Mouse (Mus musculus) intestine, embryonic 15.5 days (tissue): ENCODE data around the gene Mmrn2. TPM values are rescaled to one million over a fixed set of nuclear protein-coding genes. Genes with fewer than 3 reads are reported as not detected.
"Not testable (repeated sequence)": the region's sequence is repeated elsewhere in the genome, so short reads cannot be mapped to it uniquely, and the experiment has no call there.

Source experiments
- ATAC-seq: fragments of 200-750 bp; cut with Nextera tagmentation; 2 replicates; pipeline ENCODE4 v1.8.0; 2017; ENCODE audit warnings: moderate TSS enrichment, moderate library complexity
- H3K27ac ChIP-seq: fragments of 300-500 bp; sonication (generic); 2 replicates; pipeline ENCODE4 v1.5.1; 2015; ENCODE audit warnings: mild to moderate bottlenecking, inconsistent platforms
- H3K27me3 ChIP-seq: fragments of 300-500 bp; sonication (generic); replicated peaks from 2 replicates; pipeline ENCODE4 v1.6.1; 2015; ENCODE audit warnings: inconsistent platforms
- H3K36me3 ChIP-seq: fragments of 300-500 bp; sonication (generic); 2 replicates; pipeline ENCODE4 v1.6.1; 2015; ENCODE audit warnings: inconsistent platforms
- H3K4me1 ChIP-seq: fragments of 300-500 bp; sonication (generic); replicated peaks from 2 replicates; pipeline ENCODE4 v1.6.1; 2015; ENCODE audit warnings: inconsistent platforms
- H3K4me2 ChIP-seq: fragments of 300-500 bp; sonication (generic); replicated peaks from 2 replicates; pipeline ENCODE4 v1.6.1; 2015; ENCODE audit warnings: mild to moderate bottlenecking, inconsistent platforms
- H3K4me3 ChIP-seq: fragments of 300-500 bp; sonication (generic); replicated peaks from 2 replicates; pipeline ENCODE4 v1.5.1; 2015; ENCODE audit warnings: inconsistent platforms
- H3K9ac ChIP-seq: fragments of 300-500 bp; sonication (generic); 2 replicates; pipeline ENCODE4 v1.6.1; 2015; ENCODE audit warnings: inconsistent platforms
- H3K9me3 ChIP-seq: fragments of 300-500 bp; sonication (generic); 2 replicates; pipeline ENCODE4 v1.6.1; 2016; ENCODE audit warnings: inconsistent platforms
- WGBS: fragments of 180-500 bp; shearing (Covaris S2); methylation state at CpG from one replicate; pipeline ENCODE4 v1.1.7; 2015; 5-methylcytosine and 5-hydroxymethylcytosine counted together
- polyA plus RNA-seq: library from polyadenylated mRNA; unstranded; fragments of >200 nt; fragmentation: Nextera tagmentation; extraction: Ambion mirVana; gene quantifications from 2 replicates; pipeline ENCODE4 v1.2.1, GENCODE M21; 2015

Mmrn2 gene
- polyA plus RNA-seq, 1 experiment from 2014 or later, result 7.9 TPM

DNA sequence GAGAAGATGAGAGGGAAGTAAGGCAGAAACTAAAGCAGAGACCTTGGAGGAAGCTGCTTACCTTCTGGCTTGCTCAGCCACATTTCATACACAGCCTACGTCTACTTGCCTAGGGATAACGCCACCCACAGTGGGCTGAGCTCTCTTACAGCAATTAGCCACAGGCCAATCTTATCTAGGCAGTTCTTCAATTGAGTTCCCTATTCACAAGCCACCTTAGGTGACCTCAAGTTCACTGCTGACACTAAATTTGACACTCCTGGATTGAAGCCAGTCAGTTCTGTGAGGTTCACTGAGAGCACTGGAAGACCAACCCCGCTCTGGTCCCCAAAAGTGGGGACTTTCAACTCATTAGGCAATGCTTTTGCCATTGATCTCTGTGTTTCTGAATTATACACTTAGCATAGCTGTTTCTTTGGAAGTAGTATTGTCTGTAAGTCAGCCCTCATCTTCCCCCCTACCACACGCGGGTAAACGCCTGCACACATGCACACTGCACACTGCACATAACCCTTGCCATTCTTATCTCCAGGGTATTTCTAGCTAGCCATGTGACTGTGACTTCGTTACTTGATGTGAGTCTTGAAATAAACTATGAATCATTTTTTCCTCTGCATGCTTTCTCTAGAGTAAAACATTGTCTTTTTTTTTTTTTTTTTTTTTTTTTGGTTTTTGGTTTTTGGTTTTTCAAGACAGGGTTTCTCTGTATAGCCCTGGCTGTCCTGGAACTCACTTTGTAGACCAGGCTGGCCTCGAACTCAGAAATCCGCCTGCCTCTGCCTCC lies 7.8 kb downstream of the Mmrn2 start:
- Histone ChIP-seq H3K27ac (no peak overlapping the region), H3K4me1 (peaks cover 8% of the 10 kb centered on the region; the same call in 1 of the 2 replicates), H3K4me2 (no peak overlapping the region), H3K36me3 (no peaks in the 10 kb centered on the region), H3K9me3 (no peaks in the 10 kb centered on the region), H3K9ac (no peak overlapping the region), H3K27me3 (no peaks in the 10 kb centered on the region), H3K4me3 (no peak overlapping the region)
- no peak for ATAC-seq
- 92% methylated on average over 9 of the region's 9 CpGs for WGBS

- Histone ChIP-seq H3K9me3 (0 out of 2 replicates have a peak, but pooled peaks cover 3% of the 10 kb centered on the region), H3K4me1 (no peaks in the 10 kb centered on the region), H3K27ac (no peak overlapping the region), H3K9ac (no peak overlapping the region), H3K4me2 (no peak overlapping the region), H3K4me3 (no peak overlapping the region), H3K36me3 (no peaks in the 10 kb centered on the region), H3K27me3 (no peaks in the 10 kb centered on the region)
- no peak for ATAC-seq
- WGBS, result 68% methylated on average over 4 of the region's 4 CpGs
Measured at GRCm38 (mm10) chr14:34393295-34393694, 18.0 kb downstream of the Mmrn2 start.

DNA sequence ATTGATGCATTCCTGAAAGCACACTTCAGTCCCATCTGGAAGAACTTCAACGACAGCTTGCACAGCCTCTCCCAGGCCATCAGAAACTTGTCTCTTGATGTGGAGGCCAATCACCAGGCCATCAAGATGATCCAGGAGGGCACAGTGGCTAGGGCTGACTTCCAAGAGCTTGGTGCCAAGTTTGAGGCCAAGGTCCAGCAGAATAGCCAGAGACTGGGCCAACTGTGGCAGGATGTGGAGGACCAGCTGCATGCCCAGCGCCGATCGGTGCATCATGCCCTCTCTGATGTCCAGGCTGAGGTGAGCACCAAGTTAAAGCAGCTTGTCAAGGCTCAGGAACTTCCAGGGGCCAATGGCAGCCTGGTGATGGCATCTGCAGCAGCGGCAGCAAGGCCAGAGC lies 22.6 kb downstream of the Mmrn2 start:
- no peaks in the 10 kb centered on the region for H3K9me3 ChIP-seq
- H3K4me3 ChIP-seq, result no peak overlapping the region
- H3K27me3 ChIP-seq, result no peaks in the 10 kb centered on the region
- no peaks in the 10 kb centered on the region for H3K4me1 ChIP-seq
- no peak overlapping the region for H3K4me2 ChIP-seq
- H3K27ac ChIP-seq, result no peak overlapping the region
- no peak overlapping the region for H3K9ac ChIP-seq
- ATAC-seq, result no peak
- WGBS, result 93% methylated on average over 5 of the region's 5 CpGs
- 0 out of 2 replicates have a peak, but pooled peaks cover 5% of the 10 kb centered on the region for H3K36me3 ChIP-seq

DNA sequence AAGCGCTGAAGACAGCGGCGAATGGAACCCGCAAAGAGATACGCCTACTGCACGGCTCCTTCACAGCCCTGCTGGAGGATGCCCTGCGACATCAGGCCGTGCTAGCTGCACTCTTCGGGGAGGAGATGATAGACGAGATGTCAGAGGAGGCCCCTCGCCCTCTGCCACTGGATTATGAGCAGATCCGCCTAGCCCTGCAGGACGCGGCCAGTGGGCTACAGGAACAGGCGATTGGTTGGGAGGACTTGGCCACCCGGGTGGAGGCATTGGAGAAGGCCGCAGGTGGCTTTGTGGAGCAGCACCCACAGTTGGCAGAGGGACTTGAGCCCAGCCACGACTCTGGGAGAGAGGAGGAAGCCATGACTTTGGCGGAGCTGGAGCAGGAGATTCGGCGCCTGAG lies 23.6 kb downstream of the Mmrn2 start:
- WGBS, result 88% methylated on average over 21 of the region's 21 CpGs
- Histone ChIP-seq H3K27ac (no peak overlapping the region), H3K9me3 (no peaks in the 10 kb centered on the region), H3K4me2 (no peak overlapping the region), H3K36me3 (0 out of 2 replicates have a peak, but pooled peaks cover 5% of the 10 kb centered on the region), H3K27me3 (no peaks in the 10 kb centered on the region), H3K4me3 (no peak overlapping the region), H3K4me1 (no peaks in the 10 kb centered on the region), H3K9ac (no peak overlapping the region)
- no peak for ATAC-seq

DNA sequence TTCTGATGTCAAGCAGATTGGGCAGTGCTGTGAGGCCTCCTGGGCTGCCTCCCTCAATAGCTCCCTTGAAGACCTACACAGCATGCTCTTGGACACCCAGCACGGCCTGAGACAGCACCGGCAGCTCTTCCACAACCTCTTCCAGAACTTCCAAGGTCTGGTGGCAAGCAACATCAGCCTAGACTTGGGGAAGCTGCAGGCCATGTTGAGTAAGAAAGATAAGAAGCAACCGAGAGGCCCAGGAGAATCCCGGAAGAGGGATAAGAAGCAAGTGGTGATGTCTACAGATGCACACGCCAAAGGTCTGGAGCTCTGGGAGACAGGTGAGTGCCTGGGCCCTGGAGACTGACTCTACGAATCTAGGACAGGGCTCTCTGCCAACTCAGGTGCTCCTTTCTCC lies 24.0 kb downstream of the Mmrn2 start:
- Histone ChIP-seq H3K9ac (no peak overlapping the region), H3K36me3 (0 out of 2 replicates have a peak, but pooled peaks cover 5% of the 10 kb centered on the region), H3K4me1 (no peaks in the 10 kb centered on the region), H3K9me3 (no peaks in the 10 kb centered on the region), H3K27ac (no peak overlapping the region), H3K4me3 (no peak overlapping the region), H3K27me3 (no peaks in the 10 kb centered on the region), H3K4me2 (no peak overlapping the region)
- ATAC-seq, result no peak
- whole genome bisulfite sequencing, result 95% methylated on average over 6 of the region's 6 CpGs

DNA sequence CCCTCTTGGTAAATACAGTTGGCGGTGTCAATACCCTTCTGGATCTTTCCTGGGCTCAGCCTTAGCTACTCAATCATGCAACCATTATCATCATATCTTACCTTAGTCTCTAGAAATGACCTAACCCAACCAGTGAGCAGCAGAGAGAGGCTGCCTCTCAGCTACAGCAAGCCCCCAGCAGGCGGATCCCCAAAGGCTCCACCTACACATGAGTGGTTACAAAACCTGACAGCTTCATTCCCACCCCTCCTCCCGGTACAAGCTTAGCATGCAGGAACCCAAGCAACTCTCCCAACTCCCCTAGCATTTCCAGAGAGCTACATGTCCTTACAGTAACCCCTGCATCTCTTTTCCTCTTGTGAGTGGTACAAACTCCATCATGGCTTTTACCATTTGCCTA lies 24.8 kb downstream of the Mmrn2 start:
- Histone ChIP-seq H3K9ac (no peak overlapping the region), H3K4me3 (no peak overlapping the region), H3K4me1 (no peaks in the 10 kb centered on the region), H3K4me2 (no peak overlapping the region), H3K9me3 (no peaks in the 10 kb centered on the region), H3K36me3 (0 out of 2 replicates have a peak, but pooled peaks cover 8% of the 10 kb centered on the region), H3K27ac (no peak overlapping the region), H3K27me3 (no peaks in the 10 kb centered on the region)
- ATAC-seq, result 0 out of 2 replicates have a peak, but pooled peaks have one; percentile 24
- WGBS, result 91% methylated on average over 3 of the region's 3 CpGs

GRCm38 (mm10) chr14:34401135-34401534 lies 25.9 kb downstream of the Mmrn2 start:
- Histone ChIP-seq H3K4me2 (no peak overlapping the region), H3K27ac (no peak overlapping the region), H3K36me3 (0 out of 2 replicates have a peak, but pooled peaks cover 11% of the 10 kb centered on the region), H3K27me3 (no peaks in the 10 kb centered on the region), H3K9me3 (no peaks in the 10 kb centered on the region), H3K4me3 (no peak overlapping the region), H3K4me1 (no peaks in the 10 kb centered on the region), H3K9ac (no peak overlapping the region)
- ATAC-seq, result no peak; the same call in 1 of the 2 replicates
- 55% methylated on average over 6 of the region's 6 CpGs for WGBS

GRCm38 (mm10) chr14:34402871-34403270 lies 27.6 kb downstream of the Mmrn2 start:
- Histone ChIP-seq H3K4me1 (no peaks in the 10 kb centered on the region), H3K9ac (no peak overlapping the region), H3K36me3 (peaks cover 18% of the 10 kb centered on the region; the same call in 1 of the 2 replicates), H3K27me3 (no peaks in the 10 kb centered on the region), H3K4me3 (no peak overlapping the region), H3K9me3 (no peaks in the 10 kb centered on the region), H3K4me2 (no peak overlapping the region), H3K27ac (no peak overlapping the region)
- ATAC-seq, result no peak; the same call in 1 of the 2 replicates
- 77% methylated on average over 8 of the region's 8 CpGs for WGBS

DNA sequence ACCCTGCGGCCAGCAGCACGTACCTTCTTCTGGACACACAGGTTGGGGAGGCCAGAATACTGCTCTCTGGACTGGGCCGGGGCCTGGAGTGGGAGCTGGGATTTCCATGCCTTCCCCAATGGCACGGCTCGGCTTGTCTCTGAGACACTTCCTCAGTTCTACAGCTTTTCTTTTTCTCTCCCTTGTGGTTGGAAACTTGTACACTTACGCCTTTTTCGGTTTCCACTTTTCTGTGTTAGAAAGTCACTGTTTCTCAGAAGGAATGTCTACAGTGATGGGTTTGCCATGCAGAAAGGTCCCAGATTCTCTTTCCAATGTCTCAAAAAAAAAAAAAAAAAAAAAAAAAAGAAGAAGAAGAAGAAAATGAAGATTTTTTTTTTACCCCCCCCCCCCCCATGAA lies 28.2 kb downstream of the Mmrn2 start:
- ATAC-seq, result no peak
- peaks cover 18% of the 10 kb centered on the region; the same call in 1 of the 2 replicates for H3K36me3 ChIP-seq

GRCm38 (mm10) chr14:34410716-34411115 lies 35.5 kb downstream of the Mmrn2 start:
- Histone ChIP-seq H3K9me3 (no peaks in the 10 kb centered on the region), H3K27ac (no peak overlapping the region), H3K27me3 (no peaks in the 10 kb centered on the region), H3K4me3 (no peak overlapping the region), H3K4me1 (no peaks in the 10 kb centered on the region), H3K9ac (no peak overlapping the region), H3K4me2 (no peak overlapping the region), H3K36me3 (peaks cover 24% of the 10 kb centered on the region)
- 92% methylated on average over 6 of the region's 6 CpGs for WGBS
- no peak for ATAC-seq

More for the DNA sequence above, 28.2 kb downstream of the Mmrn2 start:
- H3K4me2 ChIP-seq, result no peak overlapping the region
- 97% methylated on average over 7 of the region's 7 CpGs for WGBS
- no peaks in the 10 kb centered on the region for H3K4me1 ChIP-seq
- H3K9me3 ChIP-seq, result no peaks in the 10 kb centered on the region
- no peak overlapping the region for H3K4me3 ChIP-seq
- H3K27ac ChIP-seq, result no peak overlapping the region
- no peak overlapping the region for H3K9ac ChIP-seq
- H3K27me3 ChIP-seq, result no peaks in the 10 kb centered on the region

GRCm38 (mm10) chr14:34412164-34412896 lies 37.1 kb downstream of the Mmrn2 start:
- Histone ChIP-seq H3K9me3 (no peaks in the 10 kb centered on the region), H3K4me2 (no peak overlapping the region), H3K4me1 (no peaks in the 10 kb centered on the region), H3K27ac (no peak overlapping the region), H3K27me3 (no peaks in the 10 kb centered on the region), H3K9ac (no peak overlapping the region), H3K4me3 (no peak overlapping the region), H3K36me3 (peaks cover 24% of the 10 kb centered on the region)
- WGBS, result 92% methylated on average over 7 of the region's 7 CpGs
- ATAC-seq, result no peak

DNA sequence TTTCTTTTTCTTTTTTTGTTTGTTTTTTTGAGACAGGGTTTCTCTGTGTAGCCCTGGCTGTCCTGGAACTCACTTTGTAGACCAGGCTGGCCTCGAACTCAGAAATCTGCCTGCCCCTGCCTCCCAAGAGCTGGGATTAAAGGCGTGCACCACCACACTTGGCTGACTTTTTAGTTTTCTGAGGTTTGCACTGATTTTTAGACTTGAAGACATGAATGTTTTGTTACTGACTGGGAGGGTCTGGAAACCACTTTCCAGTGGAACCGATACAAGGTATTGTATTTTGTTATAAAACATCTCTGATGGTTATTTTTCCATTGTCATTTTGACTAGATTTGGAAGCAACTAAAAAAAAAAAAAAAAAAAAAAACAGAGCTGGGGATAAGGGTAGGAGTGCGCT lies 41.7 kb downstream of the Mmrn2 start:
- H3K27ac ChIP-seq, H3K4me3 ChIP-seq, H3K9me3 ChIP-seq, ATAC-seq, H3K27me3 ChIP-seq, H3K9ac ChIP-seq, H3K4me2 ChIP-seq, H3K4me1 ChIP-seq: not testable (repeated sequence)
- 96% methylated on average over 4 of the region's 4 CpGs for WGBS
- H3K36me3 ChIP-seq, result peaks cover 17% of the 10 kb centered on the region
